Mouse (Mus musculus): ENCODE measurements at regions not wholly inside any gene's neighbourhood (a gene's known extent, or its start where the extent isn't known, plus 50 kb on each side); places are given as distances from the start of the nearest gene placed in this dataset.

DNA sequence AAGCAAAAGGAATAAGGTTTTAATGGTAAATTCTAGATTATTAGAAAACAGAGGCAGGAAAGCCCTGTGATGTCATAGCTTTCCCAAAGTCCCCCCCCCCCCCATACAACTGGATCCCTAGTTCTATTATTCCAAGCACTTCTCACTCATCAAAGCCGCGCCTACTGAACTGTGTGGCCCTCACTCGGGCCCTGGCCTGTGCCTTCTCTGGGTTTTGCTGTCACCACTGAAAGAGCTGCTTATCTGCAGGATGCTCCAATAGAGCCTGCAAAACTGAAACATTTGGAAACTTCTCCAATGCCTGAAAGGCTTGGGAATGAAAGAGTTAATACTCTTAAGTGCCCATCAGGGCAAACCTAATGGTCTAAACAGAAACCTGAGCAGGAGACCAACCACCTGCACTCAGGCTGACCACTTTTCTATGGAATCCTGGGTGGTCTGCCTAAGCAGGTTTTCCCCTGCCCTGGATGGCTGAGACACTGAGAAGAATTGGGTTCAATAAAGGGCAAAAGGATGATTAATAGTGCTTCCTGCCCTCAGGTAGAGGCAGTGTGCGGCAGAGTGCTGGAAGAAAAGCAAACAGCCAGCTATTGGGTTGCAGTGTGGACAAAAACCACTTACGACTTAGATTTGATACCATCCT, 318.4 kb upstream of the Prkd1 start:
- TF ChIP-seq POLR2A (IDR thresholded peaks at IDR 0.05; ENCODE audit: insufficient read depth, low read length) (no peak), CTCF (IDR thresholded peaks at IDR 0.05; ENCODE audit: low read depth, low read length) (no peak), EP300 (IDR thresholded peaks at IDR 0.05; ENCODE audit: insufficient read depth, low read depth, low read length) (no peak)
